Mouse (Mus musculus): Measurements from ENCODE around the gene Cdh5. TPM values are rescaled to one million over a fixed set of nuclear protein-coding genes. Genes with fewer than 3 reads are reported as not detected.
"Not testable (repeated sequence)": the region's sequence is repeated elsewhere in the genome, so short reads cannot be mapped to it uniquely, and the experiment has no call there.

The Cdh5 gene
- 9.0 and 14.2 TPM in 2 replicates for polyA plus RNA-seq (2012; rRNA removed)

GRCm38 (mm10) chr8:104101415-104101814 lies at the start of gene Cdh5:
TSS of gene Cdh5 (plus strand) at chr8:104101625.
- 43% methylated on average over 8 of the region's 8 CpGs for WGBS
- DNase-seq (ENCODE audit: low read depth, low spot score): no peak

- DNase-seq (ENCODE audit: low read depth, low spot score): no peak
- WGBS: 77% methylated on average over 5 of the region's 5 CpGs
Observed at GRCm38 (mm10) chr8:104059922-104060321, 41.5 kb upstream of the Cdh5 start.

- DNase-seq (ENCODE audit: low read depth, low spot score): no peak
- 85% methylated on average over 7 of the region's 7 CpGs for WGBS
Observed at GRCm38 (mm10) chr8:104060446-104060845, 41.0 kb upstream of the Cdh5 start.

- no peak for DNase-seq (ENCODE audit: low read depth, low spot score)
- WGBS: 29% methylated on average over 6 of the region's 6 CpGs
Observed at GRCm38 (mm10) chr8:104061048-104061988, 40.1 kb upstream of the Cdh5 start.

- 25% methylated on average over 15 of the region's 15 CpGs for WGBS
- DNase-seq (ENCODE audit: low read depth, low spot score): no peak
Observed at GRCm38 (mm10) chr8:104061989-104062820, 39.2 kb upstream of the Cdh5 start.

- 71% methylated on average over 7 of the region's 7 CpGs for WGBS
- DNase-seq (ENCODE audit: low read depth, low spot score): no peak
Observed at GRCm38 (mm10) chr8:104065223-104065622, 36.2 kb upstream of the Cdh5 start.

- DNase-seq (ENCODE audit: low read depth, low spot score): no peak
- WGBS: 90% methylated on average over 9 of the region's 9 CpGs
Observed at GRCm38 (mm10) chr8:104065906-104066518, 35.4 kb upstream of the Cdh5 start.

- no peak for DNase-seq (ENCODE audit: low read depth, low spot score)
- WGBS: 27% methylated on average over 12 of the region's 12 CpGs
Observed at GRCm38 (mm10) chr8:104067390-104067925, 34.0 kb upstream of the Cdh5 start.

GRCm38 (mm10) chr8:104068421-104069035 lies 32.9 kb upstream of the Cdh5 start:
- 55% methylated on average over 15 of the region's 15 CpGs for WGBS
- no peak for DNase-seq (ENCODE audit: low read depth, low spot score)

GRCm38 (mm10) chr8:104070201-104070865 lies 31.1 kb upstream of the Cdh5 start:
- not testable (repeated sequence) for DNase-seq (ENCODE audit: low read depth, low spot score)
- 56% methylated on average over 9 of the region's 9 CpGs for WGBS

GRCm38 (mm10) chr8:104070949-104071348 lies 30.5 kb upstream of the Cdh5 start:
- no peak for DNase-seq (ENCODE audit: low read depth, low spot score)
- WGBS: 76% methylated on average over 10 of the region's 10 CpGs

GRCm38 (mm10) chr8:104075079-104075478 lies 26.3 kb upstream of the Cdh5 start:
- 97% methylated on average over 6 of the region's 6 CpGs for WGBS
- no peak for DNase-seq (ENCODE audit: low read depth, low spot score)

- DNase-seq (ENCODE audit: low read depth, low spot score): no peak
Observed at GRCm38 (mm10) chr8:104076541-104077412, 24.6 kb upstream of the Cdh5 start.

GRCm38 (mm10) chr8:104078091-104078490 lies 23.3 kb upstream of the Cdh5 start:
- DNase-seq (ENCODE audit: low read depth, low spot score): no peak
- 45% methylated on average over 7 of the region's 7 CpGs for WGBS

More at GRCm38 (mm10) chr8:104076541-104077412, 24.6 kb upstream of the Cdh5 start:
- 8% methylated on average over 8 of the region's 8 CpGs for WGBS

GRCm38 (mm10) chr8:104085281-104085680 lies 16.1 kb upstream of the Cdh5 start:
- no peak for DNase-seq (ENCODE audit: low read depth, low spot score)
- 65% methylated on average over 10 of the region's 10 CpGs for WGBS

- DNase-seq (ENCODE audit: low read depth, low spot score): no peak
- 71% methylated on average over 2 of the region's 2 CpGs for WGBS
Observed at GRCm38 (mm10) chr8:104086615-104087014, 14.8 kb upstream of the Cdh5 start.

- 48% methylated on average over 1 of the region's 1 CpGs for WGBS
- no peak for DNase-seq (ENCODE audit: low read depth, low spot score)
Observed at GRCm38 (mm10) chr8:104087091-104087490, 14.3 kb upstream of the Cdh5 start.

- not testable (repeated sequence) for DNase-seq (ENCODE audit: low read depth, low spot score)
Observed at GRCm38 (mm10) chr8:104087878-104088277, 13.5 kb upstream of the Cdh5 start.
